In genomic region chr8:33985430-33985977, GRCm38 (mm10) we compare ENCODE assay signal across 10 mouse cellular contexts.
DNase-seq lines count a peak whose midpoint lies in the region; ATAC-seq and TF ChIP-seq lines count a peak whose summit lies in the region.
"Had no signal": no experiment of that assay in that cellular context is flagged by ENCODE, and none has a peak within 500 bp of the region (broad histone marks: within the 10 kb centered on the region; RNA-seq: fewer than 3 reads in every experiment).

No protein-coding gene starts in this region.

- in situ Hi-C loops in CH12.LX (cut with MboI; ENCODE audit: low pct_ligation_motif_present, low pct_unique_long_range_greater_than_20kb, low sequenced_read_pairs) = no loop called here

- no peaks in the 10 kb centered on the region for H3K36me3 ChIP-seq in CH12.LX (replicated peaks in 1 of 2; ENCODE audit: control insufficient read depth in 1 of 2, insufficient read depth in 1 of 2, low read length in 1 of 2)
- H3K36me3 ChIP-seq in small intestine, adult 2 months (ENCODE audit: control insufficient read depth, insufficient read depth, low read length) = no peaks in the 10 kb centered on the region
- H3K36me3 ChIP-seq in hindbrain, embryonic 12.5 days = no peaks in the 10 kb centered on the region
- no peaks in the 10 kb centered on the region for H3K36me3 ChIP-seq in forebrain, postnatal 0 days (ENCODE audit: insufficient read depth)

- 45% methylated on average over 11 of the region's 11 CpGs for WGBS in small intestine, adult 2 months
- WGBS in hindbrain, embryonic 12.5 days = 55% methylated on average over 11 of the region's 11 CpGs
- 68% methylated on average over 11 of the region's 11 CpGs for WGBS in forebrain, postnatal 0 days

- H3K4me1 ChIP-seq in CH12.LX (ENCODE audit: control insufficient read depth in 1 of 2, insufficient read depth in 2 of 2) = peaks cover 0 to 27% of the 10 kb centered on the region in 2 experiments; a peak in 3 of 4 replicates
- peaks cover 12% of the 10 kb centered on the region; the same call in 1 of the 2 replicates for H3K4me1 ChIP-seq in small intestine, adult 2 months (ENCODE audit: control insufficient read depth, insufficient read depth, insufficient read length, low read length)
- no peaks in the 10 kb centered on the region for H3K4me1 ChIP-seq in hindbrain, embryonic 12.5 days
- H3K4me1 ChIP-seq in forebrain, postnatal 0 days (ENCODE audit: insufficient read depth) = no peaks in the 10 kb centered on the region

- peak; percentile 58 for TF ChIP-seq POLR2A in CH12.LX (IDR thresholded peaks at IDR 0.05; ENCODE audit: low read depth, low read length)
- no peak for TF ChIP-seq POLR2A in small intestine, adult 2 months (IDR thresholded peaks at IDR 0.05; ENCODE audit: low read depth, low read length)

- no peaks in the 10 kb centered on the region for H3K79me2 ChIP-seq in CH12.LX (replicated peaks; ENCODE audit: control insufficient read depth, extremely low read depth, insufficient read depth, poor library complexity, severe bottlenecking)

- peak overlapping the region; percentile 34; the same call in 1 of the 2 replicates for H3K9ac ChIP-seq in CH12.LX (ENCODE audit: insufficient read depth, low read depth)
- H3K9ac ChIP-seq in hindbrain, embryonic 12.5 days = no peak overlapping the region
- H3K9ac ChIP-seq in forebrain, postnatal 0 days = no peak overlapping the region

- no peak overlapping the region; the same call in 1 of the 2 replicates for H3K4me2 ChIP-seq in CH12.LX (ENCODE audit: insufficient read depth, low read depth, poor library complexity, severe bottlenecking)
- H3K4me2 ChIP-seq in hindbrain, embryonic 12.5 days (replicated peaks) = no peak overlapping the region
- H3K4me2 ChIP-seq in forebrain, postnatal 0 days (ENCODE audit: low read depth) = no peak overlapping the region

- TF ChIP-seq CTCF in CH12.LX (conservative IDR thresholded peaks at IDR 0.05 in 1 of 2, IDR thresholded peaks at IDR 0.05 in 1 of 2; ENCODE audit: low read depth in 2 of 2, low read length in 2 of 2) = no peak
- TF ChIP-seq CTCF in small intestine, adult 2 months (IDR thresholded peaks at IDR 0.05; ENCODE audit: extremely low read depth, insufficient read length, insufficient replicate concordance, low read depth, low read length) = no peak
- TF ChIP-seq CTCF in forebrain, postnatal 0 days (IDR thresholded peaks at IDR 0.05; ENCODE audit: low read depth) = no peak

- peak; percentile 26 for DNase-seq in kidney, adult 18-20 months
- no peak for DNase-seq in kidney, postnatal 10 days
- DNase-seq in CH12.LX (ENCODE audit: extremely low read depth) = peak; percentile 48
- peak; percentile 49 for DNase-seq in liver
- no peak for DNase-seq in forebrain, postnatal 0 days
- DNase-seq: cerebellum, adult 9-11 months; lung, postnatal 10 days had no signal

- H3K27ac ChIP-seq in CH12.LX (ENCODE audit: insufficient read depth, low read depth) = no peak overlapping the region
- no peak overlapping the region for H3K27ac ChIP-seq in small intestine, adult 2 months (ENCODE audit: insufficient read depth, low read depth, low read length)
- H3K27ac ChIP-seq in hindbrain, embryonic 12.5 days = no peak overlapping the region
- no peak overlapping the region for H3K27ac ChIP-seq in forebrain, postnatal 0 days (ENCODE audit: low read depth, low read length)

- H3K27me3 ChIP-seq in CH12.LX (replicated peaks) = no peaks in the 10 kb centered on the region
- H3K27me3 ChIP-seq in small intestine, adult 2 months (ENCODE audit: control insufficient read depth, insufficient read depth, low read length) = no peaks in the 10 kb centered on the region
- no peaks in the 10 kb centered on the region for H3K27me3 ChIP-seq in hindbrain, embryonic 12.5 days
- H3K27me3 ChIP-seq in forebrain, postnatal 0 days (ENCODE audit: insufficient read depth, low read length) = no peaks in the 10 kb centered on the region

- no peaks in the 10 kb centered on the region for H3K9me3 ChIP-seq in CH12.LX (replicated peaks; ENCODE audit: low read length)
- H3K9me3 ChIP-seq in hindbrain, embryonic 12.5 days (replicated peaks) = no peaks in the 10 kb centered on the region
- no peaks in the 10 kb centered on the region for H3K9me3 ChIP-seq in forebrain, postnatal 0 days (ENCODE audit: low read length)

- TF ChIP-seq RAD21 in CH12.LX (IDR thresholded peaks at IDR 0.05; ENCODE audit: low read depth, low read length) = no peak

- peak overlapping the region; percentile 42 to 67 (median 61) for H3K4me3 ChIP-seq in CH12.LX (replicated peaks in 1 of 3; ENCODE audit: low read depth in 2 of 3, low read length in 2 of 3, poor library complexity in 1 of 3)
- peak overlapping the region; percentile 20; the same call in 1 of the 2 replicates for H3K4me3 ChIP-seq in small intestine, adult 2 months (ENCODE audit: low read depth, low read length)
- H3K4me3 ChIP-seq in hindbrain, embryonic 12.5 days = no peak overlapping the region
- no peak overlapping the region for H3K4me3 ChIP-seq in forebrain, postnatal 0 days (ENCODE audit: low read depth, low read length)

- ATAC-seq in activated CD4-positive, CD25-positive, alpha-beta regulatory T cell, adult 4 months = no peak
- no peak for ATAC-seq in hindbrain, embryonic 12.5 days (ENCODE audit: low FRiP score)
- no peak for ATAC-seq in forebrain, postnatal 0 days

- TF ChIP-seq EP300 in CH12.LX (IDR thresholded peaks at IDR 0.05; ENCODE audit: low read length) = 0 out of 2 replicates have a peak, but pooled peaks have one; percentile 18

- dilution Hi-C loops in CH12.LX (cut with MboI; ENCODE audit: extremely low pct_ligation_motif_present, extremely low pct_unique_long_range_greater_than_20kb, low sequenced_read_pairs) = no loop called here

TF ChIP-seq in CH12.LX, 34 proteins besides CTCF, POLR2A, EP300 and RAD21:
- TF ChIP-seq MXI1 (IDR thresholded peaks at IDR 0.05; ENCODE audit: low read depth, low read length) = no peak
- TF ChIP-seq MAZ (IDR thresholded peaks at IDR 0.05; ENCODE audit: low read depth, low read length) = 0 out of 2 replicates have a peak, but pooled peaks have one; percentile 32
- TF ChIP-seq ELF1 (IDR thresholded peaks at IDR 0.05; ENCODE audit: low read depth, low read length) = peak; percentile 9; the same call in 1 of the 2 replicates
- 0 out of 2 replicates have a peak, but pooled peaks have one; percentile 11 for TF ChIP-seq IRF4 (IDR thresholded peaks at IDR 0.05; ENCODE audit: low read depth, low read length)
- TF ChIP-seq MYC (IDR thresholded peaks at IDR 0.05; ENCODE audit: low read depth, low read length) = no peak
- TF ChIP-seq NELFE (IDR thresholded peaks at IDR 0.05; ENCODE audit: low read depth, low read length) = peak; percentile 36; the same call in 1 of the 2 replicates
- TF ChIP-seq CHD2 (IDR thresholded peaks at IDR 0.05; ENCODE audit: low read length) = peak; percentile 76
- TF ChIP-seq SIN3A (IDR thresholded peaks at IDR 0.05; ENCODE audit: low read length) = peak; percentile 41; the same call in 1 of the 2 replicates
- TF ChIP-seq TCF12 (IDR thresholded peaks at IDR 0.05; ENCODE audit: low read depth, low read length) = 0 out of 2 replicates have a peak, but pooled peaks have one; percentile 29

Comparison
In these comparisons a context has a peak if more than half of its experiments do, and no peak if none do; other contexts are left out.
1. DNase-seq: peak in kidney, adult 18-20 months (single experiment), CH12.LX (single experiment) and liver (single experiment); none in kidney, postnatal 10 days (single experiment) and forebrain, postnatal 0 days (single experiment).
2. H3K4me3 ChIP-seq: peak in CH12.LX (3 of 3) and small intestine, adult 2 months (single experiment); none in hindbrain, embryonic 12.5 days (single experiment) and forebrain, postnatal 0 days (single experiment).